Mouse (Mus musculus): ENCODE results near the gene Krt71.
"Not testable (repeated sequence)": the region's sequence is repeated elsewhere in the genome, so short reads cannot be mapped to it uniquely, and the experiment has no call there.

The Krt71 gene

DNA sequence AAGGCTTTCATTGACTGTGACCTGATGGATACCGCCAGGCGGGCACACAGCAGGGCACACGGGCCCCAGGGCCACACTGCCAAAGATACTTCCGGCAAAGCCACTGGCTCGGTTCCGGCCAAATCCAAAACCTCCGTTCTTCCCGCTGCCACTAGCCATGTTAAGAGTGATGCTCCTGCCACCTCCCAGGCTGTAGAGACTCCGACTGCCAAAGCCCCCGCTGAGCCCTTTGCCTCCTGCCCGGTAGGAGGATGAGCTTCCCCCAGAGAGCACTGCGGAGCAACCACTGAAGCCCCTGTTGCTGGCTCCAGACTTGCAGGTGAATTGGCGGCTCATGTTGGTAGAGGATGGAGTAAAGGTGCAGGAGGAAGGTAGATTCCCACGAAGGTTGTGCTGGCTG lies at the start of gene Krt71:
TSS of gene Krt71 (minus strand) at position 399 of the 400 bp plus-strand sequence.
- no peak for DNase-seq (ENCODE audit: low spot score)

- no peak for DNase-seq (ENCODE audit: low spot score)
These were observed 48.0 kb upstream of the Krt71 start for GRCm38 (mm10) chr15:101790867-101791266.

DNA sequence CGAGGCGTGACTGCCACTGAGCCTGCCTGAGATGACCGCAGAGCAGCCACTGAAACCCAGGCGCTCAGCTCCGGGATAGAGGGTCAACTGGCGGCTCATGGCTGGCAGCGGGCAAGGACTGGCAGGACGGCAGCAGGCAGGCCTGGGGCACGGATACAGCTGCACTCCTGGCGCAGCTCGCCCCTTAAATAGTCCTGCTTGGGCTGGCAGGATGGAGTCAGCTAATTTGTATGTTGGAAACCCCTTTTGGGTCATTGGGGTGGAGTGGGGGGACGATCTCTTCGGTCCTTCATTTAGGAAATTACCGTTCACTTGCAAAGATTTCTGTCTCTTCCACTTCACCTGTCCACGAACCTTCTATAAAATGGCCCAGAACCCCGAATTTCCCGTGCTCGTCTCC lies 43.5 kb upstream of the Krt71 start, which contains the start of gene Krt72:
TSS of gene Krt72 (minus strand) at position 101 of the 400 bp plus-strand sequence.
- no peak for DNase-seq (ENCODE audit: low spot score)

- no peak for DNase-seq (ENCODE audit: low spot score)
These were observed 30.5 kb upstream of the Krt71 start for GRCm38 (mm10) chr15:101773420-101773819.

DNA sequence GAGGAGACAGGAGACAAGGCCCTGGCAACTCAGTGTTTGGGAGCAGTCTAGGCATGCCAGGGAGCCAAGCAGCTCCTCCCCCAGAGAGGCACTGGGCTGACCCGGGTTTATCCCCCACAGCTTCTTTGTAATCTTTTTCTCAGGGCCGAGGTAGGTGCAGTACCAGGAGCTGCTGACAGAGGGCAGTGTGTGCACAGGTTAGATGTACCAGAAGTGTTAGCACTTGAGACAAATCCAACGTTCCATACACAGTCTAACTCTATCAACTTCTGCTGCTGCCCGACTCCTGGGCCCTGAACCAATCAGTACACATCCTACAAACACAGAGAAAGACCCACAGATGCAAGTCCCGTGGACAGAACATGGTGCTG lies 29.8 kb upstream of the Krt71 start:
- peak; percentile 51 for DNase-seq (ENCODE audit: low spot score)

GRCm38 (mm10) chr15:101772080-101772710 lies 29.3 kb upstream of the Krt71 start:
- DNase-seq (ENCODE audit: low spot score) = no peak

GRCm38 (mm10) chr15:101770226-101770625 lies 27.3 kb upstream of the Krt71 start:
- DNase-seq (ENCODE audit: low spot score) = no peak

DNA sequence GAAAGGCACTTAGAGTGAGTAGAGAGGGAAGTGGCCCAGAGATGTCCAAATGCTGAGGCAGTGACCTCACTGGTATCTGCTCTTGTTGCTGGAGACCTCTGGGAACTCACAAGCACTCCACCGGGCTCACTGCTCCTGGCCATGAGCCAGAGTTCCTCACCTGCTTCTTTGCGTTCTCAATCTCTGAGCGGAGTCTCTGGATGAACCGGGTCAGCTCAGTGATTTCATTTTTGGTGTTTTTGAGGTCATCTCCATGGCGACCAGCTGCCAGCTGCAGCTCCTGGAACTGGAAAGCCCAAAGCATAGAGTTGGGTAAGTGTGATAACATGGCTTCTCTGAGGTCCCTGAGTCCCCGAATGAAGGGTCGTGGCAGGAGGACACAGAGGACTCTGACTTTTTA lies 5.1 kb downstream of the Krt71 start:
- no peak for DNase-seq (ENCODE audit: low spot score)

DNA sequence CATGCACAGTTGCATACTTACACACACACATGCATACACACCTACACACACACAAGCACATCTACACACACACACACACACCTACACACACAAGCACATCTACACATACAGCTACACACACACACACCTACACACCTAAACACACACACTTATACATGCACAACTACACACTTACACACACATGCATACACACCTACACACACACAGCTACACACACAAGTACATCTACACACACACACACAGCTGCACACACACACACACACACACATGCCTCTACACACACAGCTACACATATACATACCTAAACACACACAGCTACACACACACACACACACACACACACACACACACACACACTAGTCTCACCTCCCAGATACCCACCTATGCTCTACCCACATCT lies 12.3 kb downstream of the Krt71 start:
- DNase-seq (ENCODE audit: low spot score) = no peak

DNA sequence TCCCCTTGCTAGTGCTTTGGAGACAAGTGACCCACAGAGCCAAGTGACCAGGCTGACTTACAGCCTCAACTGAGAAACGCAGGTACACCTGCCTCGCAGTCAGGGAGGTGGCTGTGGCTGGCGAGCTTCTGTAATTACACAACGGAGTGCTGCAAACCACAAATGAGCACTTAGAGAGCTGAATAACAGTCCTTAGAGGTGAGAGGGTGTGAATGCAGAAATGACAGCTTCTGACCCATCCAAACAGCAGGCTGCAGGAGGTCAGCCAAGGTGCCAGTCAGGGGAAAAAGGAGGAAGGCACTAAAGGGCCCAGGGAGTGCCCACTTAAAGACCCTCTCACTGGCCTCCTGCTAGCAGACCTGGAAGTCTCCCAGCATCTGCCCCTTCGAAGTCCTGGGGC lies 18.2 kb downstream of the Krt71 start:
- no peak for DNase-seq (ENCODE audit: low spot score)

GRCm38 (mm10) chr15:101715831-101716230 lies 27.1 kb downstream of the Krt71 start:
- DNase-seq (ENCODE audit: low spot score) = no peak

- no peak for DNase-seq (ENCODE audit: low spot score)
These were observed 28.6 kb downstream of the Krt71 start for GRCm38 (mm10) chr15:101714356-101714755.

DNA sequence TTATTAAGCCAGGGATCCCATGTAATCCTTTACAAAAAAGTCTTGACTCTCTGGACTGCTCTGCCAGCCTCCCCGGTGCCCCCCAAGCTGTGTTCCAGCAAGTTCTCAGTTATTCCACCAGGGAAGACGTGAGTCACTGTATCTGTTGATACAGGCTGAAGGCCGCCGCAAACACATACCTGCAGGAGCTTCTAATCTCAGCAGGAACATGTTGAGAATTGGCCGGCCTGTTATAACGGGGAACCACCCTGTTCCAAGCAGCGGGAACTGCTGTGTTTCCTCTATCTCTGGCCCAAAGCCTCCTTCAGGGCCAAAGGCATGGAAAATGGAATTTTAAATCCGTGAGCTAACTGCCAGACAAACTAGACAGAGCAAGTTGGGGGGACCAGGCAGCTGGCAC lies 29.2 kb downstream of the Krt71 start:
- DNase-seq (ENCODE audit: low spot score) = no peak

DNA sequence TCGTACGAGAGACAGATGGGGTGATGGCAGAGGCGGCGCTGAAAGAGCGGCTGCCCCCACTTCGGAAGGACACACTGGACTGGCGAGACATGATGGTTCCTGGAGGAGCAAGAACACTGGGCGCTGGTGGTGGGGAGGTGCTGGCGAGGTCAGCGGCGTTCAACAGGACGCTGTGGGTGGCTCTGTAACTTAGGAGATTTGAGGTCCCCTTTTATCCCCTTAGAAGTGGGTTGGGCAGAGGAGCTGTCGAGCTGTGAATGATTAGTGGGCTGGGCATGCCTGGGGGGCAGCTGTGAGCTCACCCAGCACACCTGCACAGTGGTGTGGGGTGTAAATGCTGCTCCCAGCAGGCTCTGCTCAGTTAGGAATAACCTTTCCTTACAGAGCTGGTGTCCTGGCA lies 30.2 kb downstream of the Krt71 start, which contains the start of gene Krt5:
TSS of gene Krt5 (minus strand) at position 179 of the 400 bp plus-strand sequence.
- DNase-seq (ENCODE audit: low spot score) = no peak

GRCm38 (mm10) chr15:101708683-101709082 lies 34.2 kb downstream of the Krt71 start:
- DNase-seq (ENCODE audit: low spot score) = no peak

- no peak for DNase-seq (ENCODE audit: low spot score)
These were observed 35.5 kb downstream of the Krt71 start for GRCm38 (mm10) chr15:101707454-101707853.

DNA sequence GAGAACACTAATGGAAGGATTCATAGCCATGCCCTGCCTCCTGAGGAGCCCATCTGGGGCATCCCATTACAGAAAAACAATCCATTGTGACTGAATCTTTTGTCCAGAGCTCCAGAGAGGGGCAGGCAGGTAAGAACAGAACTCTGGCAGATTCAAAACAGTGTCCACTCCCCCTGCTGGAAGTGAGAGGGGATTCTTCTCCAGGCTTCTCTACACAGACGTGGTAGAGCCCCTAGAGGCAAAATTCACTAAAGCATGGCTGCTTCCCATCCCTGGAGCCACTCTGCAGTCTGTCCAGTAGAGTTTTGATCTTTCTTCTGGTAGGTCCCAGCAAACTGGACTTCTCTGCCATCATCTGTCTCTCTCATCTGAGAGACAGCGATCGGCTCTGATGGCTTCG lies 38.8 kb downstream of the Krt71 start:
- no peak for DNase-seq (ENCODE audit: low spot score)

DNA sequence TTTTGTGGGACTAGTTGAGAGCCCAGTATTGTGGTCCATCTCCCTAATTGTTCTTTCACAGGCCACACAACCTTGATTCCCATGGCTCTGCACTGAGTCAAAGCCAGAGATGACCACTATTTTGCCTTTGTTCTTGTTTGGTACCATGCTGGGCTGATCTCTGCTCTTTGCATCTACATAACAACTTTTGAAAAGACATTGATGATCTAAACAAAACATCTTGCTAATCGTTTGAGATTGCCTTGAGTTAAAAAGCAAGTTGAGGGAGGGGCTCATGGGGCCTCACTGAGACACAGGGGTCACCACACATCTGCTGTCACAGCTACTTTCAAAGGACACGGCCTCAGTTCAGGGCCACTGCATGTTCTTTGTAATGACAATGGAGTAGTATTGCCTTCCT lies 40.5 kb downstream of the Krt71 start:
- no peak for DNase-seq (ENCODE audit: low spot score)

- DNase-seq (ENCODE audit: low spot score) = no peak
These were observed 43.0 kb downstream of the Krt71 start for GRCm38 (mm10) chr15:101699866-101700265.

DNA sequence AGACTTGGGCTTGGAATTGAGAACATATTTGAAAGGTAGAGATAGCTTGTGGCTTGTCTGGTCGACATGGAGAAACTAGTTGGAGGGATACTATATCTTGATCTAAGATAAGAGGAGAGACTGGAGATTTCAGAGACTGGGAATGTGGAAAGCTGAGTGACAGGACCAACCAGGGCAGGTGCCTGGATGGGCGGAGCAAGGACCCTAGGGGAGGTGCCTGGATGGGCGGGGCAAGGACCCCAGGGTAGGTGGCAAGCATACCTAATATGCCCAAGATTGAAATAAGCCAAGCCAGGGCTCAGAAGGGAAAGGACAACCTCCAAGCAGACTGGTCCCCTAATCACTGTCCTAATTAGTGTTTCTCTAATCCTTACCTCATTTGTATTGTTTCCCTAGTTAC lies 43.7 kb downstream of the Krt71 start:
- no peak for DNase-seq (ENCODE audit: low spot score)

- DNase-seq (ENCODE audit: low spot score) = no peak
These were observed 45.4 kb downstream of the Krt71 start for GRCm38 (mm10) chr15:101697326-101698188.

GRCm38 (mm10) chr15:101694207-101694606 lies 48.7 kb downstream of the Krt71 start, which contains the start of gene Krt6a:
Gene Krt6a (minus strand): TSS chr15:101694307.
- DNase-seq (ENCODE audit: low spot score) = no peak

- DNase-seq (ENCODE audit: low spot score) = not testable (repeated sequence)
These were observed 52.4 kb downstream of the Krt71 start for GRCm38 (mm10) chr15:101690460-101690859.

All from spleen, adult 12 weeks (tissue).